Mouse (Mus musculus) lung, embryonic 14.5 days (tissue): ENCODE measurements around the gene Nat10. TPM values are rescaled to one million over a fixed set of nuclear protein-coding genes. Genes with fewer than 3 reads are reported as not detected.

Source experiments
- ATAC-seq: fragments of 200-750 bp; cut with Nextera tagmentation; 2 replicates; pipeline ENCODE4 v1.8.0; 2017; ENCODE audit warnings: mild to moderate bottlenecking, moderate TSS enrichment, moderate library complexity; ENCODE audit not compliant: insufficient read depth
- DNase-seq: peaks from one replicate; pipeline ENCODE4 v3.0.0-alpha.2; 2015
- H3K27ac ChIP-seq: fragments of 300-500 bp; sonication (generic); 2 replicates; pipeline ENCODE4 v1.5.1; 2014; ENCODE audit warnings: low read depth, mild to moderate bottlenecking, moderate library complexity
- H3K27me3 ChIP-seq: fragments of 300-500 bp; sonication (generic); 2 replicates; pipeline ENCODE4 v1.6.1; 2014; ENCODE audit warnings: low read length, control low read depth; ENCODE audit not compliant: insufficient read depth
- H3K36me3 ChIP-seq: fragments of 300-500 bp; sonication (generic); 2 replicates; pipeline ENCODE4 v1.6.1; 2014; ENCODE audit warnings: control low read depth; ENCODE audit not compliant: insufficient read depth
- H3K4me1 ChIP-seq: fragments of 300-500 bp; sonication (generic); 2 replicates; pipeline ENCODE4 v1.6.1; 2014; ENCODE audit warnings: antibody characterized with exemption, control low read depth; ENCODE audit not compliant: insufficient read depth
- H3K4me2 ChIP-seq: fragments of 300-500 bp; sonication (generic); 2 replicates; pipeline ENCODE4 v1.6.1; 2014; ENCODE audit warnings: mild to moderate bottlenecking
- H3K4me3 ChIP-seq: fragments of 300-500 bp; sonication (generic); 2 replicates; pipeline ENCODE4 v1.5.1; 2014; ENCODE audit warnings: low read depth, low read length
- H3K9ac ChIP-seq: fragments of 300-500 bp; sonication (generic); 2 replicates; pipeline ENCODE4 v1.6.1; 2014
- H3K9me3 ChIP-seq: fragments of 300-500 bp; sonication (generic); 2 replicates; pipeline ENCODE4 v1.6.1; 2016; ENCODE audit warnings: low read depth, low read length, control low read depth
- CTCF ChIP-seq: IDR thresholded peaks from 2 replicates; pipeline ENCODE4 v1.5.1; 2016; ENCODE audit warnings: antibody characterized with exemption, low read depth
- WGBS: fragments of 180-500 bp; shearing (Covaris S2); extraction: QIAGEN DNeasy Blood & Tissue Kit; methylation state at CpG from one replicate; pipeline ENCODE4 v1.1.7; 2014; 5-methylcytosine and 5-hydroxymethylcytosine counted together
- polyA plus RNA-seq: library from polyadenylated mRNA; unstranded; fragments of >200 nt; fragmentation: Nextera tagmentation; extraction: Ambion mirVana; gene quantifications from 2 replicates; pipeline ENCODE4 v1.2.1, GENCODE M21; 2014

The Nat10 gene
- polyA plus RNA-seq, 1 experiment from 2014 or later, result 35.6 TPM

- Histone ChIP-seq H3K9ac (no peak overlapping the region), H3K4me2 (no peak overlapping the region; the same call in 1 of the 2 replicates), H3K27ac (no peak overlapping the region), H3K4me1 (peaks cover 9% of the 10 kb centered on the region), H3K27me3 (no peaks in the 10 kb centered on the region), H3K4me3 (no peak overlapping the region), H3K36me3 (no peaks in the 10 kb centered on the region), H3K9me3 (no peaks in the 10 kb centered on the region)
- 83% methylated on average over 4 of the region's 4 CpGs for WGBS
- TF ChIP-seq CTCF, result no peak
- ATAC-seq (no peak), DNase-seq (no peak)
Measured at GRCm38 (mm10) chr2:103685581-103685980, 75.5 kb downstream of the Nat10 start.

- H3K4me2 ChIP-seq, result no peak overlapping the region; the same call in 1 of the 2 replicates
- DNase-seq (peak; percentile 87), ATAC-seq (peak; percentile 90)
- H3K9me3 ChIP-seq, result no peaks in the 10 kb centered on the region
- peaks cover 7% of the 10 kb centered on the region for H3K4me1 ChIP-seq
- H3K36me3 ChIP-seq, result no peaks in the 10 kb centered on the region
- no peak overlapping the region for H3K4me3 ChIP-seq
- no peaks in the 10 kb centered on the region for H3K27me3 ChIP-seq
- 41% methylated on average over 7 of the region's 7 CpGs for WGBS
- peak overlapping the region; percentile 20; the same call in 1 of the 2 replicates for H3K27ac ChIP-seq
- no peak for TF ChIP-seq CTCF
- H3K9ac ChIP-seq, result no peak overlapping the region
Measured at GRCm38 (mm10) chr2:103684926-103685577, 76.0 kb downstream of the Nat10 start.

GRCm38 (mm10) chr2:103684431-103684830 is 76.6 kb downstream of the Nat10 start:
- Histone ChIP-seq H3K27me3 (no peaks in the 10 kb centered on the region), H3K27ac (peak overlapping the region; percentile 20; the same call in 1 of the 2 replicates), H3K36me3 (no peaks in the 10 kb centered on the region), H3K9me3 (no peaks in the 10 kb centered on the region), H3K9ac (no peak overlapping the region), H3K4me2 (no peak overlapping the region), H3K4me1 (peaks cover 7% of the 10 kb centered on the region), H3K4me3 (no peak overlapping the region)
- ATAC-seq, result no peak
- TF ChIP-seq CTCF, result no peak
- DNase-seq, result no peak
- 81% methylated on average over 2 of the region's 2 CpGs for WGBS

- no peak for ATAC-seq
- TF ChIP-seq CTCF, result no peak
- DNase-seq, result no peak
- H3K9me3 ChIP-seq, result no peaks in the 10 kb centered on the region
- H3K27ac ChIP-seq, result peak overlapping the region; percentile 30; the same call in 1 of the 2 replicates
- H3K36me3 ChIP-seq, result no peaks in the 10 kb centered on the region
- WGBS, result 84% methylated on average over 9 of the region's 9 CpGs
- H3K4me2 ChIP-seq, result no peak overlapping the region
- H3K9ac ChIP-seq, result no peak overlapping the region
- H3K27me3 ChIP-seq, result no peaks in the 10 kb centered on the region
- H3K4me1 ChIP-seq, result peaks cover 7% of the 10 kb centered on the region
- H3K4me3 ChIP-seq, result no peak overlapping the region
Measured at GRCm38 (mm10) chr2:103682927-103683442, 78.1 kb downstream of the Nat10 start.

- no peak for TF ChIP-seq CTCF
- no peak overlapping the region for H3K9ac ChIP-seq
- H3K27ac ChIP-seq, result no peak overlapping the region; the same call in 1 of the 2 replicates
Measured at GRCm38 (mm10) chr2:103682261-103682722, 78.8 kb downstream of the Nat10 start.

GRCm38 (mm10) chr2:103681149-103681548 is 79.9 kb downstream of the Nat10 start:
- H3K36me3 ChIP-seq, result no peaks in the 10 kb centered on the region
- 88% methylated on average over 5 of the region's 5 CpGs for WGBS

More at GRCm38 (mm10) chr2:103682261-103682722, 78.8 kb downstream of the Nat10 start:
- Histone ChIP-seq H3K27me3 (no peaks in the 10 kb centered on the region), H3K4me2 (no peak overlapping the region), H3K36me3 (no peaks in the 10 kb centered on the region), H3K4me1 (peaks cover 7% of the 10 kb centered on the region), H3K4me3 (no peak overlapping the region), H3K9me3 (no peaks in the 10 kb centered on the region)
- 71% methylated on average over 9 of the region's 9 CpGs for WGBS
- DNase-seq (peak; percentile 33), ATAC-seq (no peak)

GRCm38 (mm10) chr2:103680364-103681110 is 80.5 kb downstream of the Nat10 start:
- no peak overlapping the region for H3K4me3 ChIP-seq
- TF ChIP-seq CTCF, result no peak
- 78% methylated on average over 9 of the region's 9 CpGs for WGBS

More at GRCm38 (mm10) chr2:103681149-103681548, 79.9 kb downstream of the Nat10 start:
- Histone ChIP-seq H3K9ac (no peak overlapping the region), H3K4me1 (peaks cover 7% of the 10 kb centered on the region), H3K27me3 (no peaks in the 10 kb centered on the region), H3K9me3 (no peaks in the 10 kb centered on the region), H3K4me2 (no peak overlapping the region), H3K27ac (no peak overlapping the region), H3K4me3 (no peak overlapping the region)
- DNase-seq (no peak), ATAC-seq (no peak)
- TF ChIP-seq CTCF, result no peak

More at GRCm38 (mm10) chr2:103680364-103681110, 80.5 kb downstream of the Nat10 start:
- Histone ChIP-seq H3K9ac (no peak overlapping the region), H3K36me3 (no peaks in the 10 kb centered on the region), H3K27ac (no peak overlapping the region), H3K27me3 (no peaks in the 10 kb centered on the region), H3K4me2 (no peak overlapping the region), H3K4me1 (peaks cover 6% of the 10 kb centered on the region), H3K9me3 (no peaks in the 10 kb centered on the region)
- no peak for DNase-seq
- ATAC-seq, result no peak
